Mouse (Mus musculus) megakaryocyte, embryonic 14.5 days (primary cell): ENCODE data around the gene Olfr692.

Experiments
- FLI1 ChIP-seq: IDR thresholded peaks from 2 replicates; pipeline ENCODE4 v1.6.1; 2012; ENCODE audit warnings: low read length, inconsistent platforms, mixed read lengths
- GATA1 ChIP-seq: IDR thresholded peaks from 3 replicates; pipeline ENCODE4 v1.6.1; 2012; ENCODE audit warnings: mixed read lengths, low read length, inconsistent platforms, borderline replicate concordance

DNA sequence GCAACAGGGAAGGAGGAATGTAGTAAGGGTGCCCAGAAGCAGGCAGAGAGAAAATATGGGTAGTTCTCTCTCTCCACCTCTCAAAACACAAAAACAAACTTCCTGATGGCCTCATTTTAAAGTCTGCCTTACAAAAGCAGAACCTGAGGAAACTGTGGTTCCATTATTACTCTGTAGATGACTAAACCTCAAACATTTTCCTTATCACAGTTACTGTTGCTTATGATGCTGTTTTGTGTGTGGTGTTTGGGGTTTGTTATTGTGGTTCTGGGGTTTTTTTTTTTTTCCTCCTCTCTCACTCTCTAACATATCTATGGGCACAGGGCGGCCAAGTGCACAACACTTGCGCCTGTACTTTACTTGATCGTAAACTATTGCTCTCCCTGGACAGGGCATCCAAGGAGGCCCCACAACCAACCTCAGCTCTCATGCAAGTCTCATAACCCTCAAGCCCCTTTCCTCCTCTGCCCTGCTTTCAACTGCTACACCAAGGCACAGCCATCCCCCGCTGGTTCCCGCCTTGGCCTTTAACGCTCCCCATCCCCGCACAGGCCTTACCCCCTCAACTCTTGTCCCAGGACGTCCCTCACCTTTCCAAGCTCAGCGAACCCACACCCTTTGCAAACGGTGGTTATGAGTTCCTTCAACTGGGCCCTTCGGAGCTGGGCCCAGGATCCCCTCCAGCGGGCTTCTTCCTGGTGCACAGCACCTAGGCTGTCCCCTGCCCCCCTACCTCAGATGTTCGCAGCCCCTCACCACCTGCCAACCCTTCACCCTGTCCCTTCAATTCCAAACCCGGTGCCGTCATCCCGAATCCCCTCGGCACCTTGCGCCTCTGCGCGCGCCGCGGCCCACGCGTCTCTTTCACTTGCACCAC is 31.3 kb downstream of the Olfr692 start:
- TF ChIP-seq GATA1 (no peak), FLI1 (no peak)
